Mouse (Mus musculus): ENCODE measurements around the gene Wdr74.

- TF ChIP-seq CTCF (IDR thresholded peaks at IDR 0.05; ENCODE audit: low read depth, low read length) (no peak), POLR2A (IDR thresholded peaks at IDR 0.05; ENCODE audit: borderline replicate concordance, low read depth, low read length) (no peak)
These were observed 9.8 kb downstream of the Wdr74 start for GRCm38 (mm10) chr19:8745382-8745781.

Data from bone marrow macrophage, adult 2 months (primary cell).